Mouse (Mus musculus) CD4-positive, CD25-positive, alpha-beta regulatory T cell, adult 2 months (primary cell): ENCODE data around the gene Proca1.

ENCODE experiments used
- DNase-seq: peaks from one replicate; pipeline ENCODE4 v3.0.0-alpha.2; 2012; ENCODE audit warnings: low read depth, low spot score

Proca1 gene

GRCm38 (mm10) chr11:78193113-78193512, at the start of gene Proca1:
TSS of gene Proca1 (plus strand) at chr11:78193392.
- no peak for DNase-seq

- no peak for DNase-seq
Measured at GRCm38 (mm10) chr11:78143520-78143919, 49.7 kb upstream of the Proca1 start.

GRCm38 (mm10) chr11:78146168-78146567, 47.0 kb upstream of the Proca1 start:
- DNase-seq, result no peak

- no peak for DNase-seq
Measured at GRCm38 (mm10) chr11:78146707-78147543, 46.3 kb upstream of the Proca1 start.

GRCm38 (mm10) chr11:78151161-78151560, 42.0 kb upstream of the Proca1 start:
- DNase-seq, result peak; percentile 54

- no peak for DNase-seq
Measured at GRCm38 (mm10) chr11:78152299-78153231, 40.6 kb upstream of the Proca1 start.

- DNase-seq, result no peak
Measured at GRCm38 (mm10) chr11:78153778-78154177, 39.4 kb upstream of the Proca1 start.

- no peak for DNase-seq
Measured at GRCm38 (mm10) chr11:78155674-78156073, 37.5 kb upstream of the Proca1 start.

- DNase-seq, result no peak
Measured at GRCm38 (mm10) chr11:78156156-78156699, 37.0 kb upstream of the Proca1 start.

GRCm38 (mm10) chr11:78159096-78159495, 34.1 kb upstream of the Proca1 start:
- DNase-seq, result peak; percentile 92

GRCm38 (mm10) chr11:78159557-78159956, 33.6 kb upstream of the Proca1 start:
- no peak for DNase-seq

GRCm38 (mm10) chr11:78160171-78160570, 33.0 kb upstream of the Proca1 start:
- DNase-seq, result no peak

- DNase-seq, result no peak
Measured at GRCm38 (mm10) chr11:78160675-78161074, 32.5 kb upstream of the Proca1 start.

GRCm38 (mm10) chr11:78161169-78161568, 32.0 kb upstream of the Proca1 start:
- DNase-seq, result no peak

- no peak for DNase-seq
Measured at GRCm38 (mm10) chr11:78161968-78162367, 31.2 kb upstream of the Proca1 start.

GRCm38 (mm10) chr11:78162504-78162903, 30.7 kb upstream of the Proca1 start:
- DNase-seq, result no peak

- no peak for DNase-seq
Measured at GRCm38 (mm10) chr11:78163045-78163444, 30.1 kb upstream of the Proca1 start.

GRCm38 (mm10) chr11:78163681-78164603, 29.2 kb upstream of the Proca1 start:
- peak; percentile 55 for DNase-seq

- no peak for DNase-seq
Measured at GRCm38 (mm10) chr11:78164604-78164923, 28.6 kb upstream of the Proca1 start.

GRCm38 (mm10) chr11:78164924-78165760, 28.1 kb upstream of the Proca1 start, which contains the start of gene Traf4:
TSS of gene Traf4 (minus strand) at chr11:78165589.
- peak; percentile 91 for DNase-seq
